Mouse (Mus musculus) gastrocnemius, postnatal 25 days (tissue): Measurements from ENCODE around the gene Krcc1. TPM values are rescaled to one million over a fixed set of nuclear protein-coding genes. Genes with fewer than 3 reads are reported as not detected.
A peak's percentile ranks its signal among the peaks of the same experiment; 100 is the strongest.
"Not testable (repeated sequence)": the region's sequence is repeated elsewhere in the genome, so short reads cannot be mapped to it uniquely, and the experiment has no call there.

Experiments
- DNase-seq: peaks from one replicate; pipeline ENCODE4 v3.0.0; 2022
- total RNA-seq, 2 experiments: library from RNA; stranded (reverse); gene quantifications; 1 replicate in 1 of 2; 2 replicates in 1 of 2; pipeline ENCODE4 v1.2.3; 2021

Gene Krcc1
- total RNA-seq, 2 experiments from 2014 or later = 23.2 to 27.4 TPM

DNA sequence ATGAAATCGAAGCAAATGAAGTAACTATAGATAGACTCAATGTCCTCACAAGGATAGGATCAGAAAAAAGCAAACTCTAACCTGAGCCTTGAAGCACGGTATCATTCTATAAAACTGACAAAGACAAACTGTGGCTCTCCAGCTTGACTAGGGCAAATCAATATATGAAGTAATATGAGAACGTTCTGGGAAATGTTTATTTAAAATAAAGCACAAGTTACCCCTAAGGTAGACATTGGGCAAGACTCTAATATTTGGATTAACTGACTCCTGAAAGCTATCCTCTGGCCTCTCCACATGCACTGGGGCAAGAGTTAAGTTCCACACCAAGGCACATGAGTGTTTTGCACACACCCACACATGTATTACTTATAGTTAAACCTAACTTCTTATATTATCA lies 10.4 kb upstream of the Krcc1 start:
- no peak for DNase-seq

DNA sequence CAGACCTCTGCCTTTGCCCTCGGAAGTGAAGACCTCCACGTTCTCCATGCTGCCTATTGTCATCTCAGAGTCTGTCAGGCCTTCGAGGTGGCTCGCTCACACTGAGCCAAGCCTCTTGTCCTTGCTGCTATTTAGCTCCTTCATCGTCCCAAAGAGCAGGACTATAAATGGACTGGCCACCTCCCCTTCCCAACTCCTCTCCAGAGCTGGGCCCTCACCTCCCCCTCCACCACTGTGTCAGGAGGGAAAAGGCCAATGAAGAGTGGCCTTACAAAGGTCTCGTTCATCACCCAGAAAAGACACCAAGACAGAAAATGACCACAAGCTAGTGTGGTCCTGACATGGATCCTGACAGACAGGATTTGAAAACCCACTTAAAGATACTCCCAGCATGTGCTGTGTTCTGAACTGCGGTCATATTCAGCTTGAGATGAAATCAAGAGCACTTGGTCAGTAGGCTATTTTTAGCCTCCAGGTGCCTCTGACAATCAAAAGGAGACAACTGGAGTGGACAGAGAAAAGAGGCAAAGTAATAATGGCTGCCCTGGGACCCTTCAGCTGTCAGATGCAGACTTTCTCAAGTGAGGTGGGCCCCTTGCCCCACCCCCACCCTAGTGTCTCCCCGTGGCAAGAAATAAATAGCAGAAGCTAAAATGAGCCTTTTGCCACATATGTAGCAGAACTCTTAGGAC lies 9.2 kb upstream of the Krcc1 start:
- peak; percentile 38 for DNase-seq

DNA sequence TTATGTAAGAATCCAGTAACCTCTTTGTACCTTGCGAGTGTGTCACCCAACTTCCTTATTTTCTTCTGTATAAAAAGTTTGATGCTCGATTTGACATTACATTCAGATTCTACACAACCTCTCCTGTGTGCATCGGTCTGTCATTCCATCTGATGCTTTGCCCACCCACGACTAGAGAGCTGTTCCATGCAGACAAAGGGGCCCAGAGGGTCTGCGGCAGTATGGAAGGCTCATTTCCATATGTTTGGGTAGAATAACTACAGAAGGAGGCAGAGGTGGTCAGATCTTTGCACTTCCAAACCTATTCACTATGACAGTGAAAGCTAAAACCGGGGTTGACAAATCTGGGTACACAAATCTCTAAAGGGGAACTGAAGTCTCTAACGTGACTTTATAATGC lies 3.9 kb upstream of the Krcc1 start:
- DNase-seq = not testable (repeated sequence)

DNA sequence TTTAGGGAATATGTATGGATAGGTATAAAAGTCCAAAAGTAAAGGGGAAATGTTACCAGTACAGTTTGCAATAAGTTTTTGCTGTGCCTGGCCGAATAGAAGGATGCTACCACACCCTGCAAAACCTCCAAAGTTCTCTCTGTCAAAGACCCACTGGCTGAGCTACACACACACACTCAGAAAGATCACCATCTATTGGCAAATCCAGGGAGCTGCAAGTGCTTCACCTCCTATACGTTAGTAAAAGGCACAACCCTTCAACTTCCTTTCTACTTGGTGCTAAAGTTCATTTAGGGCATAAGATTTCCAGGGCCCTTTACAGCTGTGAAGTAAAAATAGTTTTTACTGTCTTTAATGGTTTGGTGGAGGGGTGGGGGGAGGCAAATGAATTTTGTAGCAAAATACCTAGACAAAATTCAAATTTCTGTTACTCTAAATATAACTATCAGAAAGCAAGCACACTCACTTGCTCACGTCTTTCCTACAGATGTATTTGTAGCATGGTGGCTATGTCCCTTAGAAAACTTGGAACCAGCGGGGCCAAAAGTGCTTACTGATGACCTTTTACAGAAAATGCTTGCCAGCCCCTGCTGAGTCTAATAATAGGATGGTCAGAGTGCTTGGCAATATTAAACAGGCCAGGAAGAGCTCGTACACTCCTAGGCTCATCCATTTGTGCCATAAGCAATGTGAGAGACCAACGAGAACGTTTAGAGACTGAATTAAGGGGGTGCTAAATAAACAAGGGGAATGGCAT lies 2.4 kb upstream of the Krcc1 start:
- DNase-seq = peak; percentile 42

DNA sequence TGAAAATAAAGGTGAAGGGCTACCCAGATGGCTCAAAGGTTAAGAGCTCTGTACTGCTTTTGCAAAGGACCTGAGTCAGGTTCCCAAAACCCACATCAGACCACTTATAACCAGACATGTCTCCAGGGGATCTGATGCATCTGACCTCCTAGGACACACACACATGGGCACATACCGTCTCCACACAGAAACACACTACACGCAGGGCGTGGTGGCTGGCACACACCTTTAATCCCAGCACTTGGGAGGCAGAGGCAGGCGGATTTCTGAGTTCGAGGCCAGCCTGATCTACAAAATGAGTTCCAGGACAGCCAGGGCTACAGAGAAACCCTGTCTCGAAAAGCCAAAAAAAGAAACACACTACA lies 1.8 kb upstream of the Krcc1 start:
- DNase-seq = not testable (repeated sequence)

DNA sequence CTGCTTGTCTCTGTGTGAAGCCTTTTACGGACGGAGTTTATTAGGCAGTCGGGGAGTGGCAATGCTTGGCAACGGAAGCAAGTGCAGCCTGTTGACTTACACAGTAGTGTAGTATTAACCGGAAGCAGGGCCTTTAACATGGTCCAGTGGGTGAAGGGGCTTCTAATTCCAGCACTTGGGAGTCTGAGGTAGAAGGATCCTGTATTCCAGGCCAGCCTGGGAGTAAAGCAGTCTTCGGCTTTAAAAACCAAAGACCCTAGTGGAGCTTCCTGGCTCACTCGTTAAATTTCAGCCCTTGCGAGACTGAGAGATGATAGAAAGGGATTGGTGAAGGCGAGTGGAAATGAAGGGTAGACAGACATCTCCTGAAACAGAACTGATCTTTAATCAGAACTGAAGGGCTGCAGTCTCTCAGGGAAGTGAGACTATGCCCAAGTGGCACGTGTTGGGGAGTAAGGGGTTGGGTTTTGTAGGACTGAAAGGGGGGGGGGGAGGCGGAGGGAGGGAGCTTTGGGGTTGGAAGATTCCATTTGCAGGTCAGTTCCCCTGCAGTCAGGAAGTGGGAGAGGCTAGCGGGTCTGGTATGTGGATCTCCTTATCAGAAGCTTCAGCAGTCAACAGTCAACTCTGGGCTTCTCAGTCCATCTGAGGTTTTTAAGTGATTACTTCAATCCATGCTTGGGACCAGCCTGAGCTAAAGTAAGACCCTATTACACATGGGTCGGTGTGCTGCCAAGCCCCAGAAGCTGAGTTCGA lies 998 bp upstream of the Krcc1 start:
- no peak for DNase-seq

DNA sequence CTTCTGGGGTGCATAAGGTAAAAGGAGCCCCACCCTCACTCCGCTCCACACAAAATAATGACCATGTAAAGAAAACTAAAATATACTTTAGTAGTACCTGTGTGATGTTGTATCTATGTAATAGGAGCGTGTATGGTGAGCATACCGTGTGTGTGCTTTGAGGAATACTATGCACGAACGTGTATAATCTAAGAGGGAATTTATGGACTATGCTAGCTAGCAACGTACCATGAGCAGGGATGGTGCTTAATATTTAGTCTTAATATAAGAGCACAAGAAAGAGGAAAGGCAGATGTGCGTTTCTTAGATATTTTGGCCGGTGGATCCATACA lies 454 bp upstream of the Krcc1 start:
- DNase-seq = no peak

DNA sequence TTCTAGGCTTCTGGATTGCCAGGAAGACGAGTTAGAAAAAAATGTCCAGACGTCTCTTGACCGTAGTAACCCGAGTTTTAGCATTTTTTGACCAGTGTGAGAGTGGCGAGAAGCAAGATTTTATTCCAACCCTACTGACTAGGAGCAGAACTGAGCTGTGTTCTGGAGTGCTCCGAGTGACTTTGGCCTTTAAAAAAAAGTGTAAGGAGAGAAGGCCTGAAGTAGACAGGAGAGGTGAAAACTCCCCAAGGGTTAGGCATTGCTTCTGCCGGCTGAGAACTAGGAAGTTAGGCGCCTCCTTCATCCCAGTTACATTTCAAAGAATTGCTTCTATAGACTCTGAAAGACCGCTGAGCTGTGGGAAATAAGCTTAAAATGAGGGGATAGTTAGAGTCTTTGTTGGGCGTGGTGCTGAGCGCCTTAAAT lies 852 bp downstream of the Krcc1 start:
- DNase-seq = no peak

DNA sequence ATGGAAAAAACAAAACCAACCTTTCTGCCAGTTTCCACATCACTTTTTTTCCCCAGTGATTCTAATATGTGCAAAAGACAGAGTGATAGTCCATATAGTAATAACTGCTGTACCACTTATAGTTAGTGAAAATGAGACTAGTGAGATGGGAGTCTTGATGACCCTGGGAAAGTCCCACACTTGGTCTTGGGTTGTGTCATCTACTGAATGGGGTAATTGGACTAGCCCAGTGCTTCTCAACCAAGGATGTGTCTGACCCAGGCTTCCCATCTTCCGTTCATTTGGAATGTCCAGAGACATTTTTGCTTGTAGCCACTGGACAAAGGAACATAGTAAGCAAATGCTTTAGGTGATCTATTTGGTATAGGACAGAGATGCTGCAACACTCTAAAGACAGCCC lies 2.2 kb downstream of the Krcc1 start:
- DNase-seq = no peak

DNA sequence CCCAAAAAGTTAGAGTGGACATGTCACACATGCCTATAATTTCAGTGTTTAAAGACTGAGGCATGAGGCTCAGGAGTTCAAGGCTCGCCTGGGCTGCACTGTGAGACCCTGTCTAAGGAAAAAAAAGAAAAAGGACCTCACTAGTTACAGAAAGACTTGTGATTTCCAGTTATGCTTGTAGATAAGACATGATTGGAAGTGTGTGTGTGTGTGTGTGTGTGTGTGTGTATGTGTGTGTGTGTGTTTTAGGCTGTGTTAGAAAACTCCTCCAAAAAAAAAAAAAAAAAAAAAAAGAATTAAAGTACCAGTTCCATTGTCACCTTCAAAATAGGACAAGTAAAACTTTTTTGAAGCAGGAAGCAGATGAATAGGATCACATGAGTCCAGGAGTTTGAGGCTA lies 3.1 kb downstream of the Krcc1 start:
- DNase-seq = no peak

DNA sequence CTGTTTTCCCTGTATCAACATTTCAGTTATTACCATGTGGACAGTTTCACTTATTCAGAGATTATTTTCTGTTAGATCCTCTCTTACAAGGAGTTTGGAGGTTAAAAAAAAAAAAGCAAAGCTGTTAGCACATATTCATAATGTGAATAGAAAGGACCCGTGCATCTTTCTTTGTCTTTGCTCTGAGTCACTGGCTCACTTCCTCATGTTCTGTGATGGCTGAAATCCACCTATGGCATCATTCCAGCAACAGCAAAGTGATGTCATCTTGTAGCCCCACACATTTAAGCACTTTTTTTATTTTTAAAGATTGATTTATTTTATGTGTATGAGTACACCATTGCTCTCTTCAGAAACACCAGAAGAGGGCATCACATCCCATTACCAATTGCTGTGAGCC lies 7.9 kb downstream of the Krcc1 start:
- DNase-seq = no peak

DNA sequence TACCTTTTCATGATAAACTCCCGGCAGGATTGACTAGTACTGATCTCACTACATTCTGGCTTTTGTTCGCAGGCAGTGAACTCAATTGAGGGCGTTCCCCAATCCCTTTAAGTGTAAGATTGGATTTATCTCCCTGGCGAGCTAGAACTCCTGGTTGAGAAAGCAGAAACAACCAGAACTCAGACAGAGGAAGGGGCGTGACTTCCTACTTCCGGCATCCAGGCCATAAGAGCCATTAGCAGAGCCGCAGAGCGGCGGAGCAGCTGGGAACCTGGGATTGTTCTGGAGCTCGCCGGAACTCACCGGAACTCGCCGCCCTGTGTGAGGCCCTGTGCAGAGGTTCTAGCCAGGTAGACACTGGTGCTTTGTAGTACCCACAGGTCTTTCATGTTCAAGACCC lies 22.0 kb downstream of the Krcc1 start:
- no peak for DNase-seq

DNA sequence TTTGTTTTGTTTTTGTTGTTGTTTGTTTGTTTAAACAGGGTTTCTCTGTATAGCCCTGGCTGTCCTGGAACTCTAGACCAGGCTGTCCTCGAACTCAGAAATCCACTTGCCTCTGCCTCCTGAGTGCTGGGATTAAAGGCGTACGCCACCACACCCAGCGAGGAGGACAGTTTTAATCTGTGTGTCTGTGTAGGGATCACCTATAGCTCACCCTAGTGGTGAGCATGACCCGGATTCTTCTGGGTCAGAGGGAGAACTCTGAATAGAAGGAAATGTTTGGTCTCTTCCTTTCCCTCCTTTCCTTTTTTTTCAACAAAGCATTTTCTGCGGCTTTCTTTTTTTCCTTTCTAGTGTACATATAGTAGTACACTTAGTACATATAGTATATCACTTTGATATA lies 23.8 kb downstream of the Krcc1 start:
- no peak for DNase-seq

DNA sequence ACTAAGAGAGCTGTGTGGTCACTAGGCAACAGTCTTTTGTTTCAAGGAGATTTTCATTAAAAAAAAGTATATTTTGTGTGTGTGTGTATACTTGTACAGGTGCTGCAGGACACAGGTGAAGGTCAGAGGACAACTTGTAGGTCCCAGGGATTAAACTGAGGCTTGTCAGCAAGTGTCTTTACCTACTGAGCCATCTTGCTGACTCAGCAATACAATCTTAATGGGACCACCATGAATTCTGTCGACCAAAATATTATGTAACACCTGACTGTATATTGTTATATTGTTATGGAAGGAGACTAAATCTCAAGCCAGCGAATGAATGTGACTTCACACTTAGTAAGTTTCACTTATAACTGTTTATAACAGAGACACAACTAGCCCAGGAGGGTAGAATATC lies 26.6 kb downstream of the Krcc1 start:
- no peak for DNase-seq

DNA sequence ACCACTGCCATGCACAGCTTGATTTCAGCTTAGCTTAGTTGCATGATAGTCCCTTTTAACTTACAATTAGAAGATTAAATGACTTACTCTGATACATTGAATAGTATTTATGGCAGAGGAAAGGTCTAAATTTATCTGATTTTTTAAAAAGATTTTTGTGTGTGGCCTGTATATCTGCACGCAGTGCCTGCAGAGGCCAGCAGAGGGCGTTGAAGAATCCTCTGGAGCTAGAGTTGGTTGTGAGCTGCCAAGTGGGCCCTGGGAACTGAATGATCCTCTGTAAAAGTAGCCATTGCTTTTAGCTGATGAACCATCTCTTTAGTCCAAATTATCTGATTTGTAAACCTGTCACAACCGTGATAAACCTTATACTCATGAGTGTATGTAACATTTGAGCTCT lies 27.3 kb downstream of the Krcc1 start:
- DNase-seq = no peak

DNA sequence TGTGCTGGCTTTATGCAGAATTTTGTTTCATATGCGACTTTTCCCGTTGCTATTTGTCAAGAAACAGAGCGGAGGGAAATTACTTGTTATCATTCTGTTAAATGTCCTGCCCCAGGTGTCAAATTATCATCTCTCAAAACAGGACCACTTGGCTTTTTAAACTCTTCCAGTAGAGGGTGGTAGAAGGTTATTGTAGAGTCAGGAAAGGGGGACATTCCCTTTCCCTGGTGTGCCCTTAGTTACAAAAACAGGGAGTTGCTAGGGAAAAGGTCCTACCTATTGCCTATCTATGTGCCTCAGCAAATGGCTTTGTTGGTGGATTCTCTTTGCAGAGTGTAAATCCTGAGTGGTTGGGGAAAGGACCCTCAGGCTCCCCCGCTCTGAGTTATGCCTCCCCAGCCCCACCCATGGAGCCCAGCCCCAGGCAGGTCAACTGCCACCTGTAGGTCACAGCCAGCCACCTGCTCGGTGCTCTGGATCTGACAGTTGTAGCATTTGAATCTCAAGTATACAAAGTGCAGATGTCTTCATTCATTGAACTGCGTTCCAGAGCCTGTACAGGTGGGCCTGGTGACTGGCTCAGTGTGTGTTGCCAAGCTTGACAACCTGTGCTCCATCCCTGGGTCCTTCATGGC lies 30.7 kb downstream of the Krcc1 start:
- peak; percentile 31 for DNase-seq

DNA sequence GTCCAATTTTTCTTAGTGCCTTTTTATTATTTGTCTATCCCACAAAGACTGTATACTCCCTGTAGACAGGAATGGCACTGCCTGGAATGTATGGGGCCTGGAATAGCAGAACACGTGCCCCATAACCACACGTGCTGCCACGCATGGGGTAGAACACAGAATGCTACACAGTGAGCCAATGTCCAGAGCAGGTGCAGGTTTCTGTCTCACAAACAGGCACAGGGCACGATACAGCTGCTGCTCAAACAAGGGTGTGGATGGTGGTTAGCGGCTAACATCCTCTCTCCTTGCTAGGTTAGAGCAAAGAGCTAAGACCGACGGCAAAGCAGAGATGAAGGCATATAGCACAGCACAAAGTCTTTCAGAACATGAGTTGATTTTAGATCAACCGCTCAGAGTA lies 36.0 kb downstream of the Krcc1 start:
- DNase-seq = no peak

DNA sequence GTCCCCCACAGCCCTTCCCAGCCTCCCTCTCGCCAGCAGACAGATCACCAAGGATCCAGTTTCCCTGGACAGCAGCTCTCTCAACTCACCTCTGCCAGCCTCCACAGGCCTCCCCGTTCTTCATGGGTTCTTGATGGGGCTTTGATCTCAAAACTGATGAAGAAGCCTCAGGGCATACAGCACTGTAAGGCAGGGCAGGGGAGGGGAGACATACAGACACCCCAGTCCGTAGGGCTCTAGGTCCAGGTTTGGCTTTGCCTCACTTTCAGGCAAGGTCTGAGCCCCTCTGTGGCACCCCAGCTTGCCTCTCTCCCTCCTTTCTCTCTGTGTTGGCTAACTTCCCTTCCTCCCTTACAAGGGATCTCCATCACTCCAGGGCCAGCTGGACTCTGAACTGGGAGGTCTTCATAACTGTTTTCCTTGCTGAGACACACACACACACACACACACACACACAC lies 50.4 kb downstream of the Krcc1 start, which contains the start of gene Smyd1:
Gene Smyd1, minus strand, starts transcription at position 408 of the 458 bp plus-strand sequence.
- DNase-seq = no peak

DNA sequence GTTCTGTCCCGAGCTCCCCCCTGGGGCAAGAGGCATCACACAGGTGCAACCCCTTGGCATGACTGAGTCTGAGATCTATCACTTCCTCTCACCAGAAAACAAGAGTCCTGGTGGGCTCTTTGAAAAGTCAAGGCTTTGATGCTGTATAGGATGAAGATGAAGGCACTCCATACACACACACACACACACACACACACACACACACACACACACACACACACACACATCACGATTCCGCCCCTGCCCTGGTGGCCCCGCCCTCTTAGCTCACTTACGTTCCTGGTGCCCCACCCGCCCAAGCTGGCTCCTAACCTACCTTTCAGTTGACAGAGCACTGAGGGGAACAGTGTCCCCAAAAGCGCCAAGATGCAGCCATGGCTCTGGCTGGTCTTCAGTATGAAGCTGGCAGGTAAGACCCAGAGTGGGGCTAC lies 51.0 kb downstream of the Krcc1 start, which contains the start of gene Cd8b1:
Gene Cd8b1, plus strand, starts transcription at position 298 of the 431 bp plus-strand sequence.
- peak; percentile 29 for DNase-seq

DNA sequence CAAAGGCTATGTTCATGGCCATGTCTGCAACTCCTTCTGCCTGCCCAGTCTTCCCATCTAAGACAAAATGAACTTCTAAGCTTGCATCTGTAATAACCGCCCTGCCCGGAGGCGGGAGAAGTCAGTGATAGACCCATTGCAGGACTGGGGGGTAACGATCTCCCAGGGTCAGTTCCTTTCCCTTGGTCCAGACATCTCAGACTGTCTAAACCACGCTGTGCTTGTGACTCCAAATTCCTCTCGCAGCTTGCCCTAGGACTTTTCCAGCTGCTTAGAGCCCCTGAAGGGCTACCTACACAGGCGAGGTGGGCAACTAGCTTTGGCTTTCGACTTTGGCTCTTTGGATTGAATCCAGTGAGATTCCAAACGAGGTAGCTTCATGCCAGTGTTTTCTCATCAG lies 53.3 kb downstream of the Krcc1 start:
- DNase-seq = no peak

DNA sequence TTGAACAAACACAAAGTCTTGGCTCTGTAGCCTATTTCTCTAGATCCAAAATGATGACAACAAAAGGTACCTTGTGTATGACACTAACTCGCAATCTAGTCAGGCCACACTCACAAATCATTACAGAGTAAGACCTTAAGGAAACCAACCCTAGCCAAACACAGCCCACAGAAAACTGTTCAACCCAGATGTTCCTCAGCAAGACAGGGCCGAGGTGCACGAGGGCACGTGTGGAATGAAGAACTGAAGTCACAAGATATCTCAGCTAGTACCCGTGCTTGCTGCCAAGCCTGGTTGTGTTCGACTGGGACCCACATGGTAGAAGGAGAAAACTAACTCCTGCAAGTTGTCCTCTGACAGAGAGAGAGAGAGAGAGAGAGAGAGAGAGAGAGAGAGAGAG lies 58.4 kb downstream of the Krcc1 start:
- DNase-seq = no peak

DNA sequence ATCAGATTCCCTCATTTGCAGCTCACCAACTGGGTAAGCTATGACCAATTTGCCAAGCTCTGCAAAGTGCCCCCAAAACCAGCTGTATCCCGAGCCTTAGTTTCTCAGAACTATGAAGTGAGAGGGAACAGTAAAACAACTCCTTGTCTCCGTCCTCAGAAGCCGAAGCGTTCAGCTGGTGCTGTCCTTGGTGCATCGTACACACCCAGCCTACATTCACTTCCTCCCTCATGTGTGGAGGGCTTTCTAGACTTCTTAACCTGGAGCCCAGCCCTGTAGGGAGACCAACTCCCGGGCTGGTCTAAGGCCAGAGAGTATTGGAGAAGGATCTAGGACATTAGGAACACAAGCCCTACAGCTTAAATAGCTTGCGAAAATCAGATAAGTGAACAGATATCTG lies 59.0 kb downstream of the Krcc1 start:
- no peak for DNase-seq

DNA sequence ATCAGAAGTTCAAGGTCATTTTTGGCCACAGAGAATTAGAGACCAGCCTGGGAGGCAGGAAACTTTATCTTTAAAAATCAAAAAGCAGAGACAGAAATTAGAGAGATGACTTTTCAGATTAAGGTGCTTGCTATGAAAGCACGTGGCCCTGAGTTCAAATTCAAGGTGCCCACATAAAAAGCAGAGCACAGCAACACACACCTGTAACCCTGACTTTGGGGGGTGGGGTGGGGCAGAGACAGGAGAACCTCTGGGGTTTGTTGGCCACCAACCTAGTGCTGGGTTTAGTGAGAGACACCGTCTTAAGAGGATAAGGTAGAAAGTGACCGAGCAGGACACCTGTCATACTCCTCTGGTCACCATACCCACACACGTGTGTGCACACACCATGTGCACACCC lies 60.0 kb downstream of the Krcc1 start:
- DNase-seq = not testable (repeated sequence)
